Mouse (Mus musculus) layer of hippocampus, adult 9-10 months (tissue): ENCODE data around the gene Cyp2s1.
"Not testable (repeated sequence)": the region's sequence is repeated elsewhere in the genome, so short reads cannot be mapped to it uniquely, and the experiment has no call there.

Experiments
- DNase-seq: peaks from one replicate; pipeline ENCODE4 v3.0.0; 2022; ENCODE audit warnings: low spot score

Gene Cyp2s1

GRCm38 (mm10) chr7:25811716-25812115 is 5.0 kb downstream of the Cyp2s1 start:
- no peak for DNase-seq

- peak; percentile 89 for DNase-seq
These were observed 10.9 kb downstream of the Cyp2s1 start for GRCm38 (mm10) chr7:25805631-25806343.

GRCm38 (mm10) chr7:25804792-25805191 is 11.9 kb downstream of the Cyp2s1 start:
- DNase-seq: no peak

- no peak for DNase-seq
These were observed 13.3 kb downstream of the Cyp2s1 start for GRCm38 (mm10) chr7:25803460-25803859.

- no peak for DNase-seq
These were observed 14.2 kb downstream of the Cyp2s1 start for GRCm38 (mm10) chr7:25802241-25803125.

- DNase-seq: no peak
These were observed 15.7 kb downstream of the Cyp2s1 start for GRCm38 (mm10) chr7:25801031-25801430.

GRCm38 (mm10) chr7:25799369-25799768 is 17.3 kb downstream of the Cyp2s1 start:
- no peak for DNase-seq

GRCm38 (mm10) chr7:25798540-25798939 is 18.2 kb downstream of the Cyp2s1 start:
- DNase-seq: no peak

GRCm38 (mm10) chr7:25794775-25795174 is 21.9 kb downstream of the Cyp2s1 start:
- DNase-seq: no peak

GRCm38 (mm10) chr7:25793679-25794078 is 23.0 kb downstream of the Cyp2s1 start:
- no peak for DNase-seq

- not testable (repeated sequence) for DNase-seq
These were observed 23.7 kb downstream of the Cyp2s1 start for GRCm38 (mm10) chr7:25792966-25793365.

GRCm38 (mm10) chr7:25790615-25791014 is 26.1 kb downstream of the Cyp2s1 start:
- no peak for DNase-seq

GRCm38 (mm10) chr7:25789129-25789440 is 27.6 kb downstream of the Cyp2s1 start:
- DNase-seq: no peak

- DNase-seq: no peak
These were observed 28.2 kb downstream of the Cyp2s1 start, which contains the start of gene Axl for GRCm38 (mm10) chr7:25788220-25789128. TSS of gene Axl (minus strand) at chr7:25788705.

GRCm38 (mm10) chr7:25787456-25788219 is 29.1 kb downstream of the Cyp2s1 start:
- DNase-seq: no peak

GRCm38 (mm10) chr7:25786974-25787373 is 29.7 kb downstream of the Cyp2s1 start:
- DNase-seq: no peak

- no peak for DNase-seq
These were observed 31.0 kb downstream of the Cyp2s1 start for GRCm38 (mm10) chr7:25785752-25786151.

GRCm38 (mm10) chr7:25784808-25785207 is 31.9 kb downstream of the Cyp2s1 start:
- no peak for DNase-seq

GRCm38 (mm10) chr7:25783746-25784145 is 33.0 kb downstream of the Cyp2s1 start:
- no peak for DNase-seq

GRCm38 (mm10) chr7:25782744-25783143 is 34.0 kb downstream of the Cyp2s1 start:
- no peak for DNase-seq

- DNase-seq: no peak
These were observed 34.6 kb downstream of the Cyp2s1 start for GRCm38 (mm10) chr7:25781937-25782610.
